Mouse (Mus musculus) liver, embryonic 16.5 days (tissue): ENCODE measurements around the gene Krt80. TPM values are rescaled to one million over a fixed set of nuclear protein-coding genes. Genes with fewer than 3 reads are reported as not detected.

Source experiments
- ATAC-seq: fragments of 200-750 bp; cut with Nextera tagmentation; 2 replicates; pipeline ENCODE4 v1.8.0; 2017; ENCODE audit warnings: low read depth, mild to moderate bottlenecking, moderate number of reproducible peaks, moderate library complexity
- H3K27ac ChIP-seq: fragments of 300-500 bp; sonication (generic); 2 replicates; pipeline ENCODE4 v1.5.1; 2014; ENCODE audit warnings: mild to moderate bottlenecking, low read length
- H3K27me3 ChIP-seq: fragments of 300-500 bp; sonication (generic); 2 replicates; pipeline ENCODE4 v1.6.1; 2014; ENCODE audit warnings: low read depth, low read length, mixed read lengths; ENCODE audit not compliant: control insufficient read depth, insufficient read depth
- H3K36me3 ChIP-seq: fragments of 300-500 bp; sonication (generic); 2 replicates; pipeline ENCODE4 v1.6.1; 2014; ENCODE audit warnings: mild to moderate bottlenecking; ENCODE audit not compliant: control insufficient read depth, insufficient read depth
- H3K4me1 ChIP-seq: fragments of 300-500 bp; sonication (generic); 2 replicates; pipeline ENCODE4 v1.6.1; 2014; ENCODE audit warnings: low read depth, low read length, mixed read lengths; ENCODE audit not compliant: control insufficient read depth
- H3K4me2 ChIP-seq: fragments of 300-500 bp; sonication (generic); 2 replicates; pipeline ENCODE4 v1.6.1; 2014; ENCODE audit warnings: low read depth, low read length, mixed read lengths
- H3K4me3 ChIP-seq: fragments of 300-500 bp; sonication (generic); 2 replicates; pipeline ENCODE4 v1.5.1; 2014; ENCODE audit warnings: low read depth, mild to moderate bottlenecking, low read length
- H3K9ac ChIP-seq: fragments of 300-500 bp; sonication (generic); 2 replicates; pipeline ENCODE4 v1.6.1; 2014; ENCODE audit warnings: low read depth, low read length
- H3K9me3 ChIP-seq: fragments of 300-500 bp; sonication (generic); replicated peaks from 2 replicates; pipeline ENCODE4 v1.6.1; 2016; ENCODE audit warnings: low read length; ENCODE audit not compliant: control insufficient read depth
- WGBS: fragments of 180-500 bp; shearing (Covaris S2); extraction: QIAGEN DNeasy Blood & Tissue Kit; methylation state at CpG from one replicate; pipeline ENCODE4 v1.1.7; 2014; ENCODE audit not compliant: insufficient replicate concordance; 5-methylcytosine and 5-hydroxymethylcytosine counted together
- polyA plus RNA-seq: library from polyadenylated mRNA; unstranded; fragments of >200 nt; fragmentation: Nextera tagmentation; extraction: Ambion mirVana; gene quantifications from 2 replicates; pipeline ENCODE4 v1.2.1, GENCODE M21; 2015

Gene Krt80
- polyA plus RNA-seq, 1 experiment from 2014 or later: 0.52 TPM

DNA sequence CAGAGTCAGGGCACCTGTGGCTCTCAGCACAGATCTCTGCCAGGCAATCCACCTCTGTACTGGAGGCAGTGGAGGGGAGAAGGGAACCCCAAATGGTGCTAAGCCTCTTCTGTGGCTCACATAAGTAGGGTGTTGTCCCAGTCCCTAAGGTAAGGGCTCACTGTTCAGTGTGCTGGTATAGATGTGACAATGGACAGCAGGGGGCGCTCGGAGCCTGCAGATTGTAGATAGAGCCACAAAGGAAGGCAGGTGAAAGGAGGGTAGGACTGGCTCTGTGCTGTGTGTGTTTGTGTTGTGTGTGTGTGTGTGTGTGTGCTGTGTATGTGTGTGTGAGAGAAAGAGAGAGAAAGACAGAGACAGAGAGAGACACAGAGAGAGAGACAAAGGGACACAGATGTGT is 30.4 kb downstream of the Krt80 start:
- H3K9ac ChIP-seq: no peak overlapping the region
- H3K4me3 ChIP-seq: no peak overlapping the region
- H3K9me3 ChIP-seq: no peaks in the 10 kb centered on the region
- H3K4me1 ChIP-seq: peaks cover 3% of the 10 kb centered on the region
- no peak overlapping the region for H3K27ac ChIP-seq
- H3K36me3 ChIP-seq: no peaks in the 10 kb centered on the region
- no peak overlapping the region for H3K4me2 ChIP-seq
- WGBS: 6% methylated on average over 2 of the region's 2 CpGs
- no peaks in the 10 kb centered on the region for H3K27me3 ChIP-seq
- 0 out of 2 replicates have a peak, but pooled peaks have one; percentile 37 for ATAC-seq

DNA sequence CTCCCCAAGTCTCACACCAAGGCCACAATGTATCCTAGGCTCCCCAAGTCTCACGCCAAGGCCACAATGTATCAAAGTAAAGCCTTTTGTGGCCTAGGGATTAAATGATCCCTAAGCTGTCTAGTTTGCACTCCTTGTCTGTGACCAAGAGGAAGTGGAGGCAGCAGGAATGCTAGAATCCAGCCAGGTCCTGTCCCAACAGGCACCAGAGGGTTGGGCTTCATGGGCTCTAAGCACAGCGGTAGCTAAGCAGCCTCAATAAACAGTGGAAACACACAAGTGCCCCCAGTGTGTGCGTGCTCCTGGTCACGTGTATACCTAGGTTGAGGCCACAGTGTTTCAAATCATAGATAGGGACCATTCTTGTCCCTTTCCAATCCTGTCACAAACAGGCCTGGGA is 31.6 kb downstream of the Krt80 start:
- no peaks in the 10 kb centered on the region for H3K27me3 ChIP-seq
- H3K9ac ChIP-seq: no peak overlapping the region
- ATAC-seq: no peak
- H3K9me3 ChIP-seq: no peaks in the 10 kb centered on the region
- H3K4me3 ChIP-seq: no peak overlapping the region
- no peak overlapping the region for H3K4me2 ChIP-seq
- 65% methylated on average over 4 of the region's 4 CpGs for WGBS
- peaks cover 3% of the 10 kb centered on the region for H3K4me1 ChIP-seq
- no peak overlapping the region for H3K27ac ChIP-seq
- no peaks in the 10 kb centered on the region for H3K36me3 ChIP-seq

DNA sequence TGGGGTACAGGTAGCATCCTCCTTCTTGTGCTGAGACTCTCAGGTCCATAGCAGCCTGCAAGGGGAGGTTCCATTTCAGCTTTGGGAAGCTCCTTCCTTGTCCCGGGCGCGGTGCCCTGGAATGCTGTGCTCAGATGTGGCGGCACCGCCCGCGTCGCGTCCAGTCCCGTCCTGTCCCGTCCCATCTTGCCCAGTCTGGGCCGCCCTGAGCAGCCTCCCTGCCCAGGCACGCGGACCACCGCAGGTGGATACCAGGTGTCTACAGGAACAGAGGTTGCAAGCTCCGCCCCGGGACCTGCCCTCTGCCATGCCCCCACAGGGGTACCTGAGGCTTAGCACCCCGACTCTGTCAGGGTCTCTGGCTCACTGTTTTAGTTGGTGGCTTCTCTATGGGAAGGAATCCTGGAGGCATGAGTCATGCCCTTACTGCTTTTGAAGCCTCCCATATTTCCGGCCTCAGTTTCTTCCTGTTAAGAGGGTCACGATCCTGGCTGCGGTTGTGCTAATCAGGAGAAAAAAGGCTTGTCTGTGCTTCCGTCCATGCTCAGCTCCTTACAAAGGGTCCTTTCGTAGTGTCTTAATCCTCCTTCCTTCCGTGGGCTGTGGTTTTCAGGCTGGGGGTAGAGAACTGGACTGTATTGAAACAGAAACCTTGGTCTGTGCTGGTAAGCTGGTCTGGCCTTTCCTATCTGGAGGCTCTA is 33.3 kb downstream of the Krt80 start:
- H3K27me3 ChIP-seq: no peaks in the 10 kb centered on the region
- WGBS: 9% methylated on average over 24 of the region's 24 CpGs
- H3K36me3 ChIP-seq: no peaks in the 10 kb centered on the region
- H3K4me3 ChIP-seq: no peak overlapping the region
- peak overlapping the region; percentile 38; the same call in 1 of the 2 replicates for H3K4me2 ChIP-seq
- H3K9ac ChIP-seq: no peak overlapping the region
- H3K9me3 ChIP-seq: no peaks in the 10 kb centered on the region
- peaks cover 3% of the 10 kb centered on the region for H3K4me1 ChIP-seq
- peak; percentile 47 for ATAC-seq
- no peak overlapping the region for H3K27ac ChIP-seq

DNA sequence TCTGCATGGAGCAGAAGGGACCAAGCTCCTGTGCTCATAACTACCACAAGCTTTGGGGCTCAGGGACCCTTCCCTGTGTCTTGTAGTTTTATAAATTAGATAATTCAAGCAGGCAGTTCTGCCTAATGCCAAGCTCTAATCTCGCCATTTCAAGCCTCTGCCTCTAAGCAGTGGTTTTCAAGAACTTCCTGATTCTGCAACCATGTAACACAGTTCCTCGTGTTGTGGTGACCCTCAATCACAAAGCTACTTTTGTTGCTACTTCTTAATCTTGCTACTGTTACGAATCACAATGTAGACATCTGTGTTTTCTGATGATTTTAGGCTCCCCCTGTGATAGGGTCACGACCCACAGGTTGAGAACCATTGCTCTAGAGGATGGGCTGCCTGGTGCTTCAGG is 36.3 kb downstream of the Krt80 start:
- Histone ChIP-seq H3K4me3 (no peak overlapping the region), H3K27ac (no peak overlapping the region), H3K9me3 (no peaks in the 10 kb centered on the region), H3K9ac (no peak overlapping the region), H3K36me3 (no peaks in the 10 kb centered on the region), H3K4me1 (peaks cover 3% of the 10 kb centered on the region), H3K27me3 (no peaks in the 10 kb centered on the region), H3K4me2 (no peak overlapping the region)
- 9% methylated on average over 4 of the region's 4 CpGs for WGBS
- no peak for ATAC-seq

DNA sequence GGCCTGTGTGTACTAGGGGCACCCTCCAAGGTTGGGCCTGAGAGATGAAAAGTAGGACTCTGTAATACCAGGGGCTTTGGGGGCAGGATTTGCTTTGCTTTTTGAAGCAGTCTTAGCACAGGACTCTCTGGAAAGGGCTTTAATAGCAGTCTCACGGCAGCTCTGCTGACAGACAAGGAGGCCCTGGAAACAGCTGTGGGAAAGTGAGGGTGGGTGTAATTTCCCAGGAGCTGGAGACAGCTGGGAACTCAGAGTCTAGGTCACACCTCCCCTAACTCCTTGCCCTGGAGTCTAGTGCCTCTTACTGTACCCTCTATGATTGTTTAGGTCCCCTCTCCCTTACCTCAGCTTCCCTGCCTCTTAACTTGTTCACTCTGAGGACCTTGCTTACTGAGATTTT is 36.8 kb downstream of the Krt80 start:
- Histone ChIP-seq H3K4me1 (peaks cover 3% of the 10 kb centered on the region), H3K4me2 (no peak overlapping the region), H3K9me3 (no peaks in the 10 kb centered on the region), H3K4me3 (no peak overlapping the region), H3K36me3 (no peaks in the 10 kb centered on the region), H3K27me3 (no peaks in the 10 kb centered on the region), H3K27ac (no peak overlapping the region), H3K9ac (no peak overlapping the region)
- 15% methylated on average over 1 of the region's 1 CpGs for WGBS
- ATAC-seq: no peak

DNA sequence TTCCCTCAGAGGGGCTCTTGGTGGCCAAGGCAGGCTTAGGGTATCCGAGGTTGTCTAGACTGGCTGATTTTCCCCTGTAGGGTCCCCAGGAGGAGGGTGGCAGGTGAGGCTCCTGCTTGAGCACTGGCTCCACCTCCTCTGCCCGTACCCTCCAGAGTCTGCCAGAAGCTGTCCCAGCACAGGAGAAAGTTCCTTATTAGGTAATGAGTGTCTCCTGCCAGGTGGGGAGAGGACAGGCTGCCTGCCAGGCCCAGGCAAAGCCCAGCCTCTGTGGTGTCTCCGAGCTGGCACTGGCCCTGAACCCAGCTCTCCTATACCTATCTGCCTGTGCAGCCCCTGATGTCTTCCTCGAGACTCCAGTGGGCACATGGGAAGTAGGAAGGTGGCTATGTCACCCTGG is 37.6 kb downstream of the Krt80 start:
- H3K27ac ChIP-seq: no peak overlapping the region

DNA sequence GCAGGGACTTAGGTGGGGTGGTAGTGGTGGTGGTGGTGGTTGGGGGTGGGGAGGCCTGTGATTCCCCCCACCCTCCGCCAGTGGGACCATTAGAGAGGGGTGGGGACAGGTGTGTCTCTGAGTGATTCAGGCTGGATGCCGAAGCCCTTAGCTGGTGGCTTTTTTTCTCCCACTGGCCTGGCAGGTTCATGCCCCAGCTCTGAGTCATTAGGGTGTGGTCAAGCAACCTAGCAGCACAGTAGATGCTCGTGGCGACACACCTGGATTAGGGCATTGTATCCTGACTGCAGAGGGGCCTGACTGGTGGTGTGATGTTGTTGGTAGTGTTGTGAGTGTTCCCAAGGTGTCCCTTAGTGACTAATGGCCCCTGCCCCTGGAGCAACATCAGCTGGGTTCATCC is 38.9 kb downstream of the Krt80 start:
- 51% methylated on average over 4 of the region's 4 CpGs for WGBS
- Histone ChIP-seq H3K9me3 (no peaks in the 10 kb centered on the region), H3K27me3 (no peaks in the 10 kb centered on the region), H3K36me3 (no peaks in the 10 kb centered on the region), H3K27ac (no peak overlapping the region), H3K9ac (no peak overlapping the region), H3K4me3 (no peak overlapping the region), H3K4me1 (no peaks in the 10 kb centered on the region), H3K4me2 (no peak overlapping the region)
- no peak for ATAC-seq

More for the DNA sequence above, 37.6 kb downstream of the Krt80 start:
- Histone ChIP-seq H3K4me3 (no peak overlapping the region), H3K4me2 (no peak overlapping the region), H3K9ac (no peak overlapping the region), H3K9me3 (no peaks in the 10 kb centered on the region), H3K36me3 (no peaks in the 10 kb centered on the region), H3K4me1 (peaks cover 3% of the 10 kb centered on the region), H3K27me3 (no peaks in the 10 kb centered on the region)
- no peak for ATAC-seq
- 39% methylated on average over 4 of the region's 4 CpGs for WGBS

DNA sequence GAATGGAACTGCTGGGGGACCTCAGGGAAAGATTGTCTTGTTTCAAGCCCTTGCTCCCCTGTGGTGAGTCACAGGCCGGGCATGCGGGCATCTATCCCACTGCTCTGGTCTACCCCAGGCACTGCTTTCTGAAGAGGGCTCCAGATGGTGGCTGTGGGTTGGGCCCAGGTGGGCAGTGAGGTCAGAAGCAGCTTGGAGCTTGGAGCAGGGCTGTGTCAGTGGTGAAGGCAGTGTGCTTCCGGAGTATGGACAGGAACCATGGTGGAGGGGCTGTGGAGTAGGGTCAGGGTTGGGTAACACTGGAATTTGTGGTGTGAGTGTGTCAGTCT is 40.4 kb downstream of the Krt80 start:
- no peak for ATAC-seq
- no peaks in the 10 kb centered on the region for H3K9me3 ChIP-seq
- H3K4me3 ChIP-seq: no peak overlapping the region
- 62% methylated on average over 3 of the region's 3 CpGs for WGBS
- no peaks in the 10 kb centered on the region for H3K36me3 ChIP-seq
- H3K27ac ChIP-seq: no peak overlapping the region
- H3K4me2 ChIP-seq: no peak overlapping the region
- H3K27me3 ChIP-seq: no peaks in the 10 kb centered on the region
- no peaks in the 10 kb centered on the region for H3K4me1 ChIP-seq
- no peak overlapping the region for H3K9ac ChIP-seq

DNA sequence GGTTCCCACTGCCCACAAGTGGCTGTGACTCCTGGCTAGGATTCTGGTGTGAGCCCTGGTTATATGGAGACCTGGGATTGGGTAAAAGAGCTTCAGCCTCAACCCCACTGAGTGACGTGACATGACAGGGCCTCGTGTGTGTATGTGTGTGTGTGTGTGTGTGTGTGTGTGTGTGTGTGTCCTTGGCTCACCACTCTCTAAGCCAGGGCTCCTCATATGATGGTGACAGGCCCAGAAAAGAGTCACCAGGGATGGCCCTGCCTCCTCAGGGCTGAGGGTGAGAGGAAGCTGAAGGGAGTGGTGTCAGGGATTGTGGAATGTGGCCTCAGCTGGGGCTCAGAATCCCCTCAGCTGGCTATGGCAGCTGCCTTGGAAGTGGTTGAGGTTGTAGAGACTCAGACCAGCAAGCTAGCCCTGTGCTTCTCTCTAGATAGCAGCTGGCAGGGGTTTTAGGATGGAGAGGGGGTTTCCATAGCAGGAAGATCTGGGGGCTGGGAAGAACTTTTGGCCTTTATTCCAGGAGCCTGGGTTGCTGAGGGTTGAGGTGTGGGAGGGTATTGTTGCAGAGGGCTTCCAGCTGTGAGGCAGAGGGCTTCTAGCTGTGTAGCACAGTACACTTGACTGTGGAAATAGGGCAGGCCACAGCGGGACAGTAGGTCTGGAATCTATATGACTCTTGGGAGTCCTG is 40.9 kb downstream of the Krt80 start:
- no peak for ATAC-seq
- no peaks in the 10 kb centered on the region for H3K4me1 ChIP-seq
- no peaks in the 10 kb centered on the region for H3K9me3 ChIP-seq
- H3K4me3 ChIP-seq: no peak overlapping the region
- H3K4me2 ChIP-seq: no peak overlapping the region
- no peaks in the 10 kb centered on the region for H3K36me3 ChIP-seq
- H3K27me3 ChIP-seq: no peaks in the 10 kb centered on the region
- H3K27ac ChIP-seq: no peak overlapping the region
- H3K9ac ChIP-seq: no peak overlapping the region
- 52% methylated on average over 3 of the region's 3 CpGs for WGBS
